Mouse (Mus musculus) lung, postnatal 0 days (tissue): ENCODE measurements at regions not wholly inside any gene's neighbourhood (a gene's known extent, or its start where the extent isn't known, plus 50 kb on each side); places are given as distances from the start of the nearest gene placed in this dataset.

Experiments
- ATAC-seq: fragments of 200-750 bp; cut with Nextera tagmentation; 2 replicates; pipeline ENCODE4 v1.8.0; 2017; ENCODE audit warnings: moderate library complexity
- DNase-seq: peaks from one replicate; pipeline ENCODE4 v3.0.0-alpha.2; 2016; ENCODE audit warnings: low spot score
- H3K27ac ChIP-seq: fragments of 300-500 bp; sonication (generic); 2 replicates; pipeline ENCODE4 v1.5.1; 2014; ENCODE audit warnings: antibody characterized with exemption, mild to moderate bottlenecking, low read length, mixed read lengths
- H3K27me3 ChIP-seq: fragments of 300-500 bp; sonication (generic); replicated peaks from 2 replicates; pipeline ENCODE4 v1.6.1; 2014; ENCODE audit warnings: low read length, mixed read lengths; ENCODE audit not compliant: insufficient read depth
- H3K36me3 ChIP-seq: fragments of 300-500 bp; sonication (generic); 2 replicates; pipeline ENCODE4 v1.6.1; 2014; ENCODE audit warnings: low read length, mixed read lengths; ENCODE audit not compliant: insufficient read depth
- H3K4me1 ChIP-seq: fragments of 300-500 bp; sonication (generic); 2 replicates; pipeline ENCODE4 v1.6.1; 2014; ENCODE audit warnings: antibody characterized with exemption, low read depth, low read length, mixed read lengths; ENCODE audit not compliant: insufficient read depth
- H3K4me2 ChIP-seq: fragments of 300-500 bp; sonication (generic); replicated peaks from 2 replicates; pipeline ENCODE4 v1.6.1; 2014; ENCODE audit warnings: low read depth, mild to moderate bottlenecking, low read length, moderate library complexity, mixed read lengths
- H3K4me3 ChIP-seq: fragments of 300-500 bp; sonication (generic); 2 replicates; pipeline ENCODE4 v1.5.1; 2014; ENCODE audit warnings: low read depth, low read length
- H3K9ac ChIP-seq: fragments of 300-500 bp; sonication (generic); replicated peaks from 2 replicates; pipeline ENCODE4 v1.6.1; 2014; ENCODE audit warnings: low read depth, mild to moderate bottlenecking
- H3K9me3 ChIP-seq: fragments of 300-500 bp; sonication (generic); 2 replicates; pipeline ENCODE4 v1.6.1; 2016; ENCODE audit warnings: low read length, mixed read lengths
- CTCF ChIP-seq: IDR thresholded peaks from 2 replicates; pipeline ENCODE4 v1.5.1; 2016; ENCODE audit warnings: antibody characterized with exemption, mild to moderate bottlenecking
- EP300 ChIP-seq: IDR thresholded peaks from 2 replicates; pipeline ENCODE4 v1.6.1; 2016; ENCODE audit warnings: antibody characterized with exemption, mild to moderate bottlenecking, control low read depth
- WGBS: fragments of 180-500 bp; shearing (Covaris S2); extraction: QIAGEN DNeasy Blood & Tissue Kit; methylation state at CpG from one replicate; pipeline ENCODE4 v1.1.7; 2014; 5-methylcytosine and 5-hydroxymethylcytosine counted together

GRCm38 (mm10) chr2:75403791-75404190, 255.3 kb upstream of the Hnrnpa3 start:
- TF ChIP-seq EP300, result no peak
- no peak for TF ChIP-seq CTCF
- H3K4me2 ChIP-seq, result no peak overlapping the region
- ATAC-seq, result no peak
- no peak for DNase-seq
- 86% methylated on average over 8 of the region's 8 CpGs for WGBS
- no peaks in the 10 kb centered on the region for H3K36me3 ChIP-seq
- H3K27ac ChIP-seq, result no peak overlapping the region
- no peak overlapping the region for H3K4me3 ChIP-seq
- H3K9me3 ChIP-seq, result no peaks in the 10 kb centered on the region
- no peaks in the 10 kb centered on the region for H3K27me3 ChIP-seq
- H3K9ac ChIP-seq, result no peak overlapping the region
- no peaks in the 10 kb centered on the region for H3K4me1 ChIP-seq

GRCm38 (mm10) chr2:75405524-75406214, 253.4 kb upstream of the Hnrnpa3 start:
- ATAC-seq (no peak), DNase-seq (no peak)
- Histone ChIP-seq H3K9ac (no peak overlapping the region), H3K27me3 (no peaks in the 10 kb centered on the region), H3K4me3 (no peak overlapping the region), H3K4me1 (no peaks in the 10 kb centered on the region), H3K36me3 (no peaks in the 10 kb centered on the region), H3K4me2 (no peak overlapping the region), H3K27ac (no peak overlapping the region), H3K9me3 (no peaks in the 10 kb centered on the region)
- TF ChIP-seq CTCF (no peak), EP300 (no peak)
- 75% methylated on average over 13 of the region's 13 CpGs for WGBS

- ATAC-seq, result no peak
- no peak overlapping the region for H3K4me2 ChIP-seq
- no peak overlapping the region for H3K27ac ChIP-seq
- 65% methylated on average over 6 of the region's 6 CpGs for WGBS
- H3K27me3 ChIP-seq, result no peaks in the 10 kb centered on the region
- no peak overlapping the region for H3K9ac ChIP-seq
- no peaks in the 10 kb centered on the region for H3K9me3 ChIP-seq
- no peaks in the 10 kb centered on the region for H3K36me3 ChIP-seq
- DNase-seq, result peak; percentile 45
- H3K4me1 ChIP-seq, result no peaks in the 10 kb centered on the region
- TF ChIP-seq EP300, result no peak
- no peak for TF ChIP-seq CTCF
- no peak overlapping the region for H3K4me3 ChIP-seq
Measured at GRCm38 (mm10) chr2:75406721-75407455, 252.2 kb upstream of the Hnrnpa3 start.

- Histone ChIP-seq H3K4me3 (no peak overlapping the region), H3K9me3 (no peaks in the 10 kb centered on the region), H3K4me1 (no peaks in the 10 kb centered on the region), H3K27me3 (no peaks in the 10 kb centered on the region), H3K4me2 (no peak overlapping the region), H3K9ac (no peak overlapping the region), H3K36me3 (no peaks in the 10 kb centered on the region), H3K27ac (no peak overlapping the region)
- 66% methylated on average over 4 of the region's 4 CpGs for WGBS
- TF ChIP-seq CTCF (no peak), EP300 (no peak)
- no peak for DNase-seq
- no peak for ATAC-seq
Measured at GRCm38 (mm10) chr2:75407560-75407959, 251.5 kb upstream of the Hnrnpa3 start.

GRCm38 (mm10) chr2:75408016-75408415, 251.0 kb upstream of the Hnrnpa3 start:
- Histone ChIP-seq H3K9ac (no peak overlapping the region), H3K9me3 (no peaks in the 10 kb centered on the region), H3K4me3 (no peak overlapping the region), H3K4me1 (no peaks in the 10 kb centered on the region), H3K36me3 (no peaks in the 10 kb centered on the region), H3K27ac (no peak overlapping the region), H3K27me3 (no peaks in the 10 kb centered on the region), H3K4me2 (no peak overlapping the region)
- ATAC-seq, result no peak
- TF ChIP-seq EP300 (no peak), CTCF (no peak)
- 89% methylated on average over 2 of the region's 2 CpGs for WGBS
- DNase-seq, result no peak

- Histone ChIP-seq H3K4me1 (no peaks in the 10 kb centered on the region), H3K36me3 (no peaks in the 10 kb centered on the region), H3K27me3 (no peaks in the 10 kb centered on the region), H3K4me2 (no peak overlapping the region), H3K9ac (no peak overlapping the region), H3K4me3 (no peak overlapping the region), H3K27ac (no peak overlapping the region), H3K9me3 (no peaks in the 10 kb centered on the region)
- 90% methylated on average over 7 of the region's 7 CpGs for WGBS
- TF ChIP-seq CTCF (no peak), EP300 (no peak)
- ATAC-seq (no peak), DNase-seq (no peak)
Measured at GRCm38 (mm10) chr2:75409806-75410205, 249.3 kb upstream of the Hnrnpa3 start.
